Mouse (Mus musculus) duodenum, adult 2 months (tissue): ENCODE measurements around the gene Ifi211. TPM values are rescaled to one million over a fixed set of nuclear protein-coding genes. Genes with fewer than 3 reads are reported as not detected.

Experiments
- polyA plus RNA-seq: library from polyadenylated mRNA; depleted of rRNA; stranded (reverse); fragments of >200 nt; gene quantifications from 2 replicates; pipeline ENCODE4 v1.2.3, GENCODE M21; 2012; ENCODE audit warnings: low replicate concordance; rRNA removed

The Ifi211 gene
- polyA plus RNA-seq, result not detected in 2 replicates

DNA sequence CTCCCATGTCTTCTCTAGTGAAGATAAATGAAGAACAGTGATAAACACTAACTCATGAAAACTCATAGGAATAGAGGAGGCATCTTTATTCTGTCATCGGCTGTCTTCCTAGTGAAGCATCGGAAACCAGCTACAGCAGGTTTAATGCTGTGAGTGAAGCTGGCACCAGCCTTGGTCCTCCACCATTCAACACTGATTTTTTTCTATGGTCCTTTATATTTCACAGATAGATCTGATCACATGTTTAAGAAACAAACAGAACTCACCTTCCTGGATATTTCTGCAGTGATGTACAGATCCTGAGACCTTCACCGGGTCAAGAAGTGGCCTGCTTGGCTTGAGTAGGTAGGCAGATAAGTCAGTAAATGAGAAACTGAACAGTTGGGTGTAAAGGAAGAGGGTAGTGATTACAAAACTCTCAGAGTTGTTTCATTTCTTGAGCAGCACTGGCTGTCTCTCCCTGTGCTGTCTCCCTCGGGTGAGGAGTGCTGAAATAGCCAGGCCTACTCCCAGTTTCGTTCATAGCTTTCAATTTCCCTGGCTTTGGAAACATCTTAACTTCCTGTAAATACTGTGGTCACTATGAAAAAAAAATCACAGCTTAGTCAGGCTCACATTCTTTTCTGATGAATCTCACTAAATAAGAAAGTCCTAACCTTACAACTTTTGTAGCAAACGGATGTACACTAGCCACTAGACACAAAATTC, at the start of gene Ifi211:
Ifi211 (minus strand) TSS at position 499 of the 708 bp plus-strand sequence.

DNA sequence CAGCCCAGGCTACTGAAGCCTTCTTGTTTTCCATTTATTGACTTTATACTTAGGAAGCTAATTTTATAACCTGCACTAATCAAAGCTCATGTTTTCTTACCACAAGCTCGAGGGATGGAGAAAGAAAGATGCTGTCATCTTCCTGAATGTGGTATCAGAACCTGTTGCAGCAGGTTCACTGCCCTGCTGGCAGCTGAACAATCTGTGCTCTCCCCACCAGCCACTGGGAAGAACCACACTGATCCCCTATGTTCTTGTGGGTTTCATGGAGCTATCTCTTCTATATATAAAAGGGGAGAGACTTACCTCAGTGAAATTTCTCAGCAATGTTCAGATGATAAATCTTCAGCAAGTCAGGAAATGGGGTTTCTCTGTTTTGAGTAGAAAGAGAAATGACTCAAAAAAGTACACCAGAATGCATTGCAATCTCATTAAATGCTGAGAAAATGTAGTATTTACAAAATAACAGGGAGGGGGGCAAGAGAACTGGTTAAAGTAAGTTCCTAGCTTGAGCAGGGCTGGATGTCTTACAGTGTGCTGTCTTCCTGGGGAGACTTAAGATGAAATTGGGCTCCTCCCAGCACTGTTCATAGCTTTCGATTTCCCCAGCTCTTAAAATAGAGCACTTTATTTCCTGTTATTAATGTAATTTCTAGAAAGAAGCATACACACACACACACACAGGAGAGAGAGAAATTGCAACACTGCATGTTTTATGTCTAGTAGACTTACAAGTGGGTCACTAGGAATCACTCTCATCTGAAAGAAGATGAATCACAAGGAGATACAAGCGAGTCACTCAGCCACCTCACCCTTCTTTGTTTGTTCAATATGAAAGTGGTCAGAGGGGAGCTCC, 29.3 kb upstream of the Ifi211 start, which contains the start of the genes Mndal and Ifi203:
Mndal (minus strand) TSS at position 568 of the 856 bp plus-strand sequence.
Ifi203 (minus strand) TSS at position 749 of the 856 bp plus-strand sequence.

Other genes starting within 250 kb of the Ifi211 start
- gene Ifi208, start 239.4 kb downstream of the Ifi211 start, polyA plus RNA-seq, result 0.27 TPM in 1 of 2 replicates, not detected in the other
- gene Ifi207, start 171.3 kb downstream of the Ifi211 start, polyA plus RNA-seq, result 0.41 and 0.53 TPM in 2 replicates
- gene Ifi204, start 146.1 kb downstream of the Ifi211 start, polyA plus RNA-seq, result 0.05 TPM in 1 of 2 replicates, not detected in the other
- gene Mndal, start 29.4 kb upstream of the Ifi211 start, polyA plus RNA-seq, result 0.24 and 0.25 TPM in 2 replicates
- gene Ifi203, start 29.6 kb upstream of the Ifi211 start, polyA plus RNA-seq, result 0.63 and 0.75 TPM in 2 replicates
- not detected in 2 replicates for gene Ifi202b, start 69.7 kb upstream of the Ifi211 start, polyA plus RNA-seq
- 0.07 and 0.09 TPM in 2 replicates for gene Ifi205, start 118.8 kb upstream of the Ifi211 start, polyA plus RNA-seq
- 0.04 TPM in 1 of 2 replicates, not detected in the other for gene Olfr433, start 127.7 kb upstream of the Ifi211 start, polyA plus RNA-seq
- gene Olfr432, start 136.2 kb upstream of the Ifi211 start, polyA plus RNA-seq, result not detected in 2 replicates
- not detected in 2 replicates for gene Olfr430, start 153.6 kb upstream of the Ifi211 start, polyA plus RNA-seq
- not detected in 2 replicates for gene Olfr429, start 171.3 kb upstream of the Ifi211 start, polyA plus RNA-seq
- not detected in 2 replicates for gene Olfr427, start 183.8 kb upstream of the Ifi211 start, polyA plus RNA-seq
- not detected in 2 replicates for gene Olfr231, start 208.1 kb upstream of the Ifi211 start, polyA plus RNA-seq
- gene Olfr424, start 218.5 kb upstream of the Ifi211 start, polyA plus RNA-seq, result not detected in 2 replicates
- gene Olfr420, start 242.6 kb upstream of the Ifi211 start, polyA plus RNA-seq, result not detected in 2 replicates